ENCODE assay signal across 21 mouse cellular contexts in the genomic region with DNA sequence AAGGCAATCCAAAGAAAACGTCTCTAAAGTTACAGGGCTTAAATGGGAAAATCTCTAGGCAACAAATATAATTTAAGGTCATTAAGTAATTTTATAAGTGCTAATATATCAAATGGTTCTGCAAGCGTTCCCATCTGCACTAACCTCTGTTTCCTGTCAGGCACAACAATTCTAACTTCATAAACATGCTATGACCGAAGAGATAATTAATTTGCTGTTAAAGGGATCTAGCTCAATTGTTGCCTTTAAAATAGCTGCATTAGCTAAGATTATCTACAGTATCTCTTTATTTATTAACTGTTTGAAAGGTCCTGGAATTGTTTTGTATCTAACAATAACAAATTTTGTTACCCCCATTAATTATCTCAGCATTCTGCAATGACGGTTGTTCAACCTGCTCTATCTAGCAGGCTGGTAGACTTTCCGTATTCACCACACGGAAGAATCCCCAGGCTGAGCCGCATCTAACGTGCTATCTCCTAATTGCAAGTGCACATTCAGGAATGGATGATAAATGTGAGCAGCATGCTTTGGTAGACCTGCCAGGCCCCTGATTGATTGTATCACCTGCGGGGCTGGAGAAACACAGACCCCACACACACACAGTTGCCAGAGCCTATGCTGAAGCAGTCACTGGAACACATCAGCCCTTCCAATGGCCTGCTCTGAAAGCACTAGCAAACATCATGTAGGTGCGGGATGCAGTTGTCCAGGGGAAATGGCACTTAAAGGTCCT.
DNase-seq lines count a peak whose midpoint lies in the region; ATAC-seq and TF ChIP-seq lines count a peak whose summit lies in the region.
"Had no signal": no experiment of that assay in that cellular context is flagged by ENCODE, and none has a peak within 500 bp of the region (broad histone marks: within the 10 kb centered on the region; RNA-seq: fewer than 3 reads in every experiment).

No protein-coding gene starts in this region.

- ATAC-seq in lung, embryonic 16.5 days (ENCODE audit: low read depth): peak; percentile 65; the same call in 1 of the 2 replicates
- 0 out of 2 replicates have a peak, but pooled peaks have one; percentile 40 for ATAC-seq in hindbrain, embryonic 14.5 days (ENCODE audit: low FRiP score)
- ATAC-seq: activated CD4-positive, CD25-positive, alpha-beta regulatory T cell, adult 4 months; intestine, embryonic 16.5 days; liver, embryonic 12.5 days had no signal

- intact Hi-C loops in heart, postnatal 36 days (cut with DNase I): loop anchor here (10.0 kb wide), 2 partner anchors 269 to 351 kb away; no protein-coding TSS in a partner anchor

- H3K4me2 ChIP-seq in lung, embryonic 16.5 days (ENCODE audit: low read depth, low read length): no peak overlapping the region
- H3K4me2 ChIP-seq in hindbrain, embryonic 14.5 days (replicated peaks): no peak overlapping the region
- H3K4me2 ChIP-seq: hindbrain, embryonic 15.5 days; limb, embryonic 13.5 days; liver, embryonic 12.5 days; lung, embryonic 15.5 days; midbrain, embryonic 13.5 days; neural tube, embryonic 12.5 days had no signal

- peak; percentile 78 for DNase-seq in heart, adult 11 months
- DNase-seq in heart, postnatal 36 days: no peak
- DNase-seq in lung, adult 2 months: no peak
- DNase-seq in hindbrain, embryonic 14.5 days (ENCODE audit: low spot score): no peak
- DNase-seq in mesoderm, embryonic 11.5 days (ENCODE audit: low read depth, low spot score): peak; percentile 12
- no peak for DNase-seq in urinary bladder, postnatal 25 days (ENCODE audit: low spot score)
- DNase-seq: B cell, adult 2 months; right cerebral cortex, postnatal 25 days; spleen, adult 18-20 months had no signal

- no peak overlapping the region for H3K27ac ChIP-seq in lung, embryonic 16.5 days (ENCODE audit: low read length)
- no peak overlapping the region for H3K27ac ChIP-seq in hindbrain, embryonic 14.5 days
- H3K27ac ChIP-seq: forebrain, embryonic 10.5 days; gastrocnemius, adult 2 months; hindbrain, embryonic 15.5 days; limb, embryonic 13.5 days; liver, embryonic 12.5 days; lung, embryonic 15.5 days; midbrain, embryonic 13.5 days; neural tube, embryonic 12.5 days had no signal

- no peaks in the 10 kb centered on the region; the same call in 1 of the 2 replicates for H3K27me3 ChIP-seq in lung, embryonic 16.5 days (ENCODE audit: control insufficient read depth, insufficient read depth, low read depth, low read length)
- H3K27me3 ChIP-seq in hindbrain, embryonic 14.5 days (ENCODE audit: control insufficient read depth, insufficient read depth, low read length): no peaks in the 10 kb centered on the region
- H3K27me3 ChIP-seq: hindbrain, embryonic 15.5 days; limb, embryonic 13.5 days; liver, embryonic 12.5 days; midbrain, embryonic 13.5 days; neural tube, embryonic 12.5 days had no signal

- no peak for TF ChIP-seq POLR2A in lung, adult 2 months (IDR thresholded peaks at IDR 0.05; ENCODE audit: borderline replicate concordance, extremely low read depth, low read depth, low read length)

- H3K9ac ChIP-seq in lung, embryonic 16.5 days (ENCODE audit: low read length): no peak overlapping the region
- no peak overlapping the region for H3K9ac ChIP-seq in hindbrain, embryonic 14.5 days
- H3K9ac ChIP-seq: hindbrain, embryonic 15.5 days; limb, embryonic 13.5 days; liver, embryonic 12.5 days; lung, embryonic 15.5 days; midbrain, embryonic 13.5 days; neural tube, embryonic 12.5 days had no signal

- H3K4me1 ChIP-seq in lung, embryonic 16.5 days (replicated peaks; ENCODE audit: control insufficient read depth, insufficient read depth, low read length): 0 out of 2 replicates have a peak, but pooled peaks cover 3% of the 10 kb centered on the region
- H3K4me1 ChIP-seq in lung, adult 2 months (ENCODE audit: control insufficient read depth, insufficient read depth, low read length): no peaks in the 10 kb centered on the region
- H3K4me1 ChIP-seq in hindbrain, embryonic 14.5 days (replicated peaks; ENCODE audit: control insufficient read depth, insufficient read depth, low read length): no peaks in the 10 kb centered on the region
- H3K4me1 ChIP-seq: hindbrain, embryonic 15.5 days; liver, embryonic 12.5 days; midbrain, embryonic 13.5 days; neural tube, embryonic 12.5 days had no signal

- no peaks in the 10 kb centered on the region for H3K9me3 ChIP-seq in lung, embryonic 16.5 days (ENCODE audit: control insufficient read depth, low read length)
- H3K9me3 ChIP-seq in hindbrain, embryonic 14.5 days (ENCODE audit: control insufficient read depth, low read length): no peaks in the 10 kb centered on the region
- H3K9me3 ChIP-seq: forebrain, embryonic 10.5 days; hindbrain, embryonic 15.5 days; limb, embryonic 13.5 days; liver, embryonic 12.5 days; lung, embryonic 15.5 days; midbrain, embryonic 13.5 days; neural tube, embryonic 12.5 days had no signal

- no peaks in the 10 kb centered on the region for H3K36me3 ChIP-seq in lung, embryonic 16.5 days (ENCODE audit: control insufficient read depth, insufficient read depth, low read length)
- H3K36me3 ChIP-seq in hindbrain, embryonic 14.5 days (replicated peaks; ENCODE audit: control insufficient read depth, insufficient read depth): no peaks in the 10 kb centered on the region
- H3K36me3 ChIP-seq: forebrain, embryonic 10.5 days; G1E; hindbrain, embryonic 15.5 days; limb, embryonic 13.5 days; liver, embryonic 12.5 days; lung, embryonic 15.5 days; midbrain, embryonic 13.5 days; neural tube, embryonic 12.5 days had no signal

- WGBS in lung, embryonic 16.5 days: 40% methylated on average over 10 of the region's 10 CpGs
- WGBS in lung, adult 2 months: 49% methylated on average over 10 of the region's 10 CpGs
- 71% methylated on average over 10 of the region's 10 CpGs for WGBS in hindbrain, embryonic 14.5 days

- TF ChIP-seq CTCF in lung, adult 2 months (IDR thresholded peaks at IDR 0.05; ENCODE audit: insufficient read depth, low read length): no peak

- no peak overlapping the region for H3K4me3 ChIP-seq in lung, embryonic 16.5 days (ENCODE audit: low read length)
- no peak overlapping the region for H3K4me3 ChIP-seq in lung, adult 2 months (replicated peaks; ENCODE audit: extremely low read depth, low read depth, low read length)
- no peak overlapping the region for H3K4me3 ChIP-seq in hindbrain, embryonic 14.5 days (replicated peaks; ENCODE audit: low read length)
- H3K4me3 ChIP-seq: forebrain, embryonic 10.5 days; gastrocnemius, adult 2 months; hindbrain, embryonic 15.5 days; limb, embryonic 13.5 days; liver, embryonic 12.5 days; lung, embryonic 15.5 days; midbrain, embryonic 13.5 days; neural tube, embryonic 12.5 days had no signal

Comparison
In these comparisons a context has a peak if more than half of its experiments do, and no peak if none do; other contexts are left out.
1. DNase-seq: peak in heart, adult 11 months (single experiment) and mesoderm, embryonic 11.5 days (single experiment); none in heart, postnatal 36 days (0 of 2), lung, adult 2 months (single experiment), hindbrain, embryonic 14.5 days (single experiment) and urinary bladder, postnatal 25 days (single experiment).